Mouse (Mus musculus): Measurements from ENCODE around the gene Pcnx3.

DNA sequence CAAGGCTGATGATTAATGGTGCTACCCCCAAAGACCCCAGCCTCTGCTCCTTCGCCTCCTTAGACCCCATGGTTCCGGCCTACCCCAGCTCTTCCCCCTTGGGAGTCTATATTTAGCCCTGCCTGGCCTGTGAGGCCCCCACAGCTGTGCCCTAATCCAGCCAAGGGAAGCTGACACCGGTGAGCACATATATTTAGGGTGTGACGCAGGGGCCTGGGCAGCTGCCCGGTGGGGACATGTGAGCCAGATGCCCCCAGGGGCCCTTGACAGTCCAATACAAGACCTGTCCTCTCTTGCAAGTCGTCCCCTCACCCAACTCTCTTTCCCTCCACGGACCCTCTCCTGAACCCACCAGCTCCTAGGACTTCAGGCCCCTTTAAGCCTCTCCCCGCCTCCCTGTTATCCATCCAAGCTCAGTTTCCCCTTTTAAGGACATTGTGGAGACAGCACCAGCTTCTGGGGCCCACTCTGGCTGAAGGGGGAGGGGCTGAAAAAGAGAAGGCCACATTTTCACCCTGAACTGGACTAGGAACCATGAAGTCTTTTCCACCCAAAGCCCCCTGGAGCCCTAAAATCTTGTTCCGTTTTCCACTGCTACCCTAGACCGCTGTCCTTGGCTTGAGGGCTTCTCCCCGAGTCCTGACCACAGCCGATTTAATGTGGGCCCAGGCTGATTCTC lies 36.5 kb upstream of the Pcnx3 start:
- TF ChIP-seq CTCF (conservative IDR thresholded peaks at IDR 0.05; ENCODE audit: insufficient read depth, insufficient read length, low read depth, low read length) (no peak), POLR2A (IDR thresholded peaks at IDR 0.05; ENCODE audit: low read depth, low read length) (no peak)

Measured in kidney, adult 2 months (tissue).